Mouse (Mus musculus): ENCODE measurements at regions not wholly inside any gene's neighbourhood (a gene's known extent, or its start where the extent isn't known, plus 50 kb on each side); places are given as distances from the start of the nearest gene placed in this dataset.
A peak's percentile ranks its signal among the peaks of the same experiment; 100 is the strongest.

DNA sequence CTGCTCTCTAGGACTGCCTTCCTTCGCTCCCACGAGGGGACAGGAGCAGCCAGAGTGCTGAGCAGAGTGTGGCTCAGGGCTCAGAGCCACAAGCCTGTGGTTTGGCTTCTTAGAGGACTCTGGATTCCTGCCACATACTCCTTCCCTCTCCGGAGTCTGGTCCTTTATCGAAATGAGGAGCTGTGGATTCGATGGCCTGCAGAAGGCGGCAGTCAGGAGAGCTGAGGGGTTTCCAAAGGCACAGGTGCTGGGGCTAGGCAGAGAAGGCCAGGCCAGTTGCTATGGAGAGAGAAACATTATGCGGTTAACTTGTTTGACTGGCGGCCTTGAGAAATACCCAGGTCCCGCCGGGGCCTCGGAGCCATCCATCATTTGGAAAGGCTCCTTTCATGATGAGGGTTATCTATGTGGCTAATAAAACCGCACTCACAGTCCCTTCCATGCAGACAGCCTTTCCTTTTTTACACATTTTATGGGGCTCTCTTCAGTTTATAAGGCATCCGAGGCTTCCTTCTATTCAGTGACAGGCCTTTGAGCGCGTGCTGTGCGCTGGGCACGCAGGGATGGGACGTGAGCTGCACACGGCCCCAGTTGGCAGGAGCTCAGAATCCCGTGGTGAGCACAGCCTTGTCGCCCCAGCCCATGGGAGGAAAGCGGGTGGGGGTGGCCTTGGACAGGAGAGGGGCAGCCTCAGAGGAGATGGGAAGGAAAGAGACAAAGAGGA, 61.2 kb upstream of the Gjb5 start:
- H3K9me3 ChIP-seq (ENCODE audit: control insufficient read depth), result no peaks in the 10 kb centered on the region
- H3K9ac ChIP-seq (ENCODE audit: low read depth, low read length), result no peak overlapping the region
- 9% methylated on average over 22 of the region's 22 CpGs for WGBS
- TF ChIP-seq CTCF (IDR thresholded peaks at IDR 0.05; ENCODE audit: low read depth), result no peak
- no peak overlapping the region for H3K27ac ChIP-seq (ENCODE audit: low read depth, low read length)
- no peak for ATAC-seq
- no peaks in the 10 kb centered on the region for H3K4me1 ChIP-seq (replicated peaks; ENCODE audit: control insufficient read depth, insufficient read depth, low read length)
- no peak overlapping the region for H3K4me3 ChIP-seq (ENCODE audit: low read depth, low read length)
- no peaks in the 10 kb centered on the region for H3K36me3 ChIP-seq (ENCODE audit: control insufficient read depth, insufficient read depth)
- no peaks in the 10 kb centered on the region for H3K27me3 ChIP-seq (replicated peaks; ENCODE audit: control insufficient read depth, insufficient read depth, low read length)
- peak overlapping the region; percentile 10; the same call in 1 of the 2 replicates for H3K4me2 ChIP-seq (replicated peaks; ENCODE audit: low read depth)

DNA sequence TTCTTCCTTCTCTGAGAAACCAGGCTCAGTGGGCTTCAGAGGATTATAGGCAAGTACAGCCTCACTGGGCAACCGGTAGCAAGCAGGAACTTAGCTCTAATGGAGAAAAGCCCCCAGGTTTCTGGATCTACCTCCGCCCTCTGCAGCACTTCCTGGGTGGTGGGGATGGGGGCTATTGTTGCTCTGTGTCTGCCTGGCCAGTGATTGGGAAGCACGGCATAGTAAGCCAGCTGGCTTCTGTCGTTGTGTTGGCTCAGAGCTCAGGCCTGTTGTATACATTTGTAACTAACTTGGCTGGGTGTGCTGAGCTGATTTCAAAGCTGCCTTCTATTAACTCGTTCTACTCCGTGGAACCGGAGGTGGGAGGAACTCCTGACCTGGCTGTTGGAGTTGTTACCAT, 58.9 kb upstream of the Gjb5 start:
- Histone ChIP-seq H3K4me3 (ENCODE audit: low read depth, low read length) (no peak overlapping the region), H3K36me3 (ENCODE audit: control insufficient read depth, insufficient read depth) (no peaks in the 10 kb centered on the region), H3K4me1 (replicated peaks; ENCODE audit: control insufficient read depth, insufficient read depth, low read length) (no peaks in the 10 kb centered on the region), H3K9ac (ENCODE audit: low read depth, low read length) (no peak overlapping the region), H3K27ac (ENCODE audit: low read depth, low read length) (no peak overlapping the region), H3K4me2 (replicated peaks; ENCODE audit: low read depth) (peak overlapping the region; percentile 41), H3K27me3 (replicated peaks; ENCODE audit: control insufficient read depth, insufficient read depth, low read length) (no peaks in the 10 kb centered on the region), H3K9me3 (ENCODE audit: control insufficient read depth) (no peaks in the 10 kb centered on the region)
- ATAC-seq, result no peak
- no peak for TF ChIP-seq CTCF (IDR thresholded peaks at IDR 0.05; ENCODE audit: low read depth)
- 24% methylated on average over 7 of the region's 7 CpGs for WGBS

DNA sequence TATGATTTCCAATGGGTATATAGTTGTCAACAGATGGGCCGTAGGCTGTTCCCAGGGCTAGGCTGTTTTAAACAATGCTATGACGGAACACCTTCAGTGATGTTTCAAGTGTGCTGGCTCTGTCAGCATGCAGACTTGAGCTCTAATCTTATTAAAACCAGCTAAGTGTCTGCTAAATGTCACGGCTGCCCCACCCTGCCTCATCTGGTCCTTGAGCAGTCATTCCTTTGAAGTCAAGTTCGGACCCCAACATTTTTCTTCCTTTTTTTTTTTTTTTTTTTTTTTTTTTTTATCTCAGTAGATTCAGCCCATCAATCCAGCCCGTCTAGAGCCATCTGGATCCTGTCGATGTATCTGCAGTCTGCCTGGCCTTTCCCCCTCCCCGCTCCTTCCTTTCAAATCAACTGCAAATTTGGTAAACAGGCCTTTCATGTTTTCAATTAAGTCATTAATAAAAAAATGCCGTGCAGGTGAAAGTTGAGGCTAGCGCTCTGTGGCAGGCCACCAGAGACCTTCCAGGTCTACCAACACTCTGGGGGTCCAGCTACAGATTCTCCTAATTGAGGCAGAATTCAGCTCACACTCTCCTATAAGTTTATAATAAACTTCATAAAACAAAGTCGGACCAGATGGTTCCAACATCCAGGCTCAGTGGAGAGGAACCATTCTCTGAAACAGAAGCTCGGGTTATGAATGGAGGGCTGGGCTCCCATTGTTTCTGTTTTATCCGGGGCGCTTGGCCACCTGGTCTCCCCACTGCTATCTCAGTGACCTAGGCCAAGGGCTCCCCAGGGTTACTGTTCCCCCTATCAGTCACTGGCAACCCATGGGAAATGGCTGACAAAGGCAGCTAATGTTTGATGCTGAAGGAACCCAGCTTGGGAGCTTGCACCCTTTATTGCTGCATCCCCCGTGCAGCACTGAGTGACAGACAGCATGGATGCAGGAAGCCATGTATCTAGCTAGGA, 56.3 kb upstream of the Gjb5 start:
- Histone ChIP-seq H3K9ac (ENCODE audit: low read depth, low read length) (no peak overlapping the region), H3K27me3 (replicated peaks; ENCODE audit: control insufficient read depth, insufficient read depth, low read length) (no peaks in the 10 kb centered on the region), H3K9me3 (ENCODE audit: control insufficient read depth) (no peaks in the 10 kb centered on the region), H3K36me3 (ENCODE audit: control insufficient read depth, insufficient read depth) (no peaks in the 10 kb centered on the region), H3K4me2 (replicated peaks; ENCODE audit: low read depth) (no peak overlapping the region), H3K27ac (ENCODE audit: low read depth, low read length) (no peak overlapping the region), H3K4me1 (replicated peaks; ENCODE audit: control insufficient read depth, insufficient read depth, low read length) (no peaks in the 10 kb centered on the region), H3K4me3 (ENCODE audit: low read depth, low read length) (no peak overlapping the region)
- TF ChIP-seq CTCF (IDR thresholded peaks at IDR 0.05; ENCODE audit: low read depth), result no peak
- ATAC-seq, result no peak
- WGBS, result 54% methylated on average over 14 of the region's 14 CpGs
